Mouse (Mus musculus) megakaryocyte progenitor cell, adult 5-6 weeks (primary cell): Measurements from ENCODE around the gene Zfp982. TPM values are rescaled to one million over a fixed set of nuclear protein-coding genes. Genes with fewer than 3 reads are reported as not detected.
"Not testable (repeated sequence)": the region's sequence is repeated elsewhere in the genome, so short reads cannot be mapped to it uniquely, and the experiment has no call there.

Experiments used
- ATAC-seq: replicated peaks from 2 replicates; pipeline ENCODE4 v1.8.0; 2016; ENCODE audit warnings: mild to moderate bottlenecking, moderate TSS enrichment, inconsistent platforms; ENCODE audit not compliant: poor library complexity
- total RNA-seq, 2 experiments: library from RNA; stranded (forward) in 1 of 2; stranded (reverse) in 1 of 2; fragments of 157-497, 149-512 nt in 1 of 2; fragments of 200-1000 nt in 1 of 2; gene quantifications; 2 replicates each; pipeline versions ENCODE4 v1.2.3 to v1.2.4; 2015 to 2017

Zfp982 gene
- total RNA-seq, 2 experiments from 2014 or later: 7.7 to 23.5 TPM

DNA sequence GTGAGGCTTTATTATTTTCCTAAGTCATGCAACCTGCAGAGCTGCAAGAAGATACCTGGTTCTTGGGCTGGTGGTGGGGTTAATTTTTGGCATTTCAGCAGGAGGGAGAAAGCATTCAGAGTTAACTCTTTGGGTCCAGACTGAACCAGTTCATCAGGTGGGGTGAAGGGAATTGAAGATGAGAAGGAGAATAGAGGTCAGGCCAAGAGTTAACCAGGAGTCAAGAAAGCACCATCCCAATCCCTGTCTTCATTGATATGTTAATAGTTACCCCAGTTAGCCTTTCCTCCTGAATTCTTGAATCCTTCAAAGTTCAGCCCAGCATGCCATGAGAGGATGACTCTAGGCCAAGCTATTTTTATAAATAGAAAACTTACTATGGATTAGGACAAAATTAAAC is 65.8 kb downstream of the Zfp982 start:
- not testable (repeated sequence) for ATAC-seq

DNA sequence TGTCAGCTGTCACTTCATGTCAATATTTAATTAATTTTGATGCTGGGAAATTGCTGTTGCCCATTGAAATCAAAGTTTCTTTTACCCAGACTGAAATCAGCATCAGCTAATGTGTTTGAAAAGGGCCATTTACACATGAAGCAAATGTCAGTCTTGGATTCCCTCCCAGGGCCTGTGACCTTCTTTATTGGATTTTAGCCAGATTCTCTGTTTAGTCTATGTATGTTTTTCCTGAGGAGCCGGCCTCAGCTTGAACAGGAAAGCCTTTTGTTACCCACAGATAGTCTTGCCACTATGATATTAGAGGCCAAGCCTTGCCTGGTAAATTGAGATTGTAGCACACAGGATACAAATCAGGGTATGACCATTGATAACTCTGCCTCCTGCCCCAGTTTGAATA is 66.9 kb downstream of the Zfp982 start:
- ATAC-seq: not testable (repeated sequence)

Other genes with a start within 250 kb of the Zfp982 start
- gene Zfp988, start 186.7 kb upstream of the Zfp982 start, total RNA-seq (2015): 0.07 and 0.74 TPM in 2 replicates
- not detected in 2 replicates for gene Zfp988, start 186.7 kb upstream of the Zfp982 start, total RNA-seq (2017)
- gene Zfp978, start 131.1 kb upstream of the Zfp982 start, total RNA-seq (2015): 0.30 TPM in 1 of 2 replicates, not detected in the other
- not detected in 2 replicates for gene Zfp978, start 131.1 kb upstream of the Zfp982 start, total RNA-seq (2017)
- gene Gm16503, start 47.8 kb downstream of the Zfp982 start, total RNA-seq (2015): 0.37 and 0.79 TPM in 2 replicates
- gene Gm16503, start 47.8 kb downstream of the Zfp982 start, total RNA-seq (2017): 0.17 and 0.78 TPM in 2 replicates
- 0.59 and 0.93 TPM in 2 replicates for gene Zfp985, start 60.9 kb downstream of the Zfp982 start, total RNA-seq (2015)
- 0.10 and 0.42 TPM in 2 replicates for gene Zfp985, start 60.9 kb downstream of the Zfp982 start, total RNA-seq (2017)
- 3.8 and 5.4 TPM in 2 replicates for gene Zfp979, start 150.1 kb downstream of the Zfp982 start, total RNA-seq (2015)
- gene Zfp979, start 150.1 kb downstream of the Zfp982 start, total RNA-seq (2017): 3.0 and 3.5 TPM in 2 replicates
- 0.05 TPM in 1 of 2 replicates, not detected in the other for gene Zfp534, start 210.1 kb downstream of the Zfp982 start, total RNA-seq (2015)
- gene Zfp534, start 210.1 kb downstream of the Zfp982 start, total RNA-seq (2017): 0.07 and 0.08 TPM in 2 replicates